Mouse (Mus musculus) spleen, postnatal 4 days (tissue): ENCODE data around the gene Fhit.
"Not testable (repeated sequence)": the region's sequence is repeated elsewhere in the genome, so short reads cannot be mapped to it uniquely, and the experiment has no call there.

Experiments used
- DNase-seq, 2 experiments: peaks; one replicate each; pipeline ENCODE4 v3.0.0; 2022; ENCODE audit warnings: low spot score in 2 of 2

Fhit gene

DNA sequence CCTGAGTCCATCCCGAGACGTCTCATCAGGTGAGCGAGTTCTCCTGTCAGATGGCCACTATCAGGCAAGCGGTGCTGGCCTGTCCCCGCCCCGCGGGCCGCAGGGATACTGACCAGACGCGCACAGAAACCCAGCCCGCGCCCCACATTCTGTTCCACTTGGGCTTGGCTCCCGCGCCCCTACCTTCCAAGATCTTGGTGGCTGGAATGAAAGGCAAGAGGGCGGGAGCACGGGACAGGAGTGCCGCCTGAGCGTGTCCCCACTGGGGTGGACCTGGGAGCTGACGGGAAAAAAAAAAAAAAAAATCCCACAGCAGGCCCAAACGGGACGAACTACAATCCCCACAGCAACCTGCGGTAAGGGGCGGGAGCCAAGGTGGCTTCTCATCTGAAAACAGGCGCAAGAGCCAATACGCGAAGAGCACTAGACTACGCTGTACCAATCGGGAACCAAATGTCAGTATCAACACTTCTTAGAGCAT is at the start of gene Fhit:
Gene Fhit (minus strand): TSS at position 285 of the 481 bp plus-strand sequence.
- peak; percentile 72 to 77 for DNase-seq

- DNase-seq = no peak
Measured at GRCm38 (mm10) chr14:11206786-11207185, 45.0 kb upstream of the Fhit start.

DNA sequence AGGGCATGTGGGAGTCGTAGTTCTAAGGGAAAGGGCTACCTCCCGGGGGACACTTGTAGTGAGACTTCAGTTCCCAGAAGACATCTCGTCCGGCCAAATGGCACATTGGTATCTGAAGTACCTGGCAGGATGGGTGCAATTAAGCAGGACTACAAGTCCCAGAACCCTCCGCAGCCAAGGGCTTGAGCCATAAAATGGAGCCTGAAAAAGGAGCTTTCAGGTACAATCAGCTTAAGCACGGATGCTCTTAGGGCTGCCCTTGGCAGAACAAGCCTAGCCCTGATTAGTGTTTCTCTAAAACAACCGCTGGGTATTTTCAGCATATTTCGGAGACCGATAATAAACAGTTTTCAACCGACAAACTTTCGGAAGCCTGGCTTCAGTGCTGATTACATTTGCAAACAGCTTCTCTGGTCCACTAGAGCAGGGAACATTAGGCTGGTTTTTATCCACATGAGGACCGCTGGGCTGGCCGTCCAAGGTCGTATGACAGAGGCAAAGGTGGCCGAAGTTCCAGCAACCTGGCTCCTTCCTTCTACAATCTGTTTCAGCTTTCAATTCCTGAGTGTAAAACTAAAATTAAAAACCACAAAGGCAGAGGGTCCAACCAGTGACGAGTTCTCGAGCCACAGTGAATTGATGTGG is 907 bp downstream of the Fhit start:
- peak; percentile 35 to 63 for DNase-seq

GRCm38 (mm10) chr14:11159641-11160040 is 2.2 kb downstream of the Fhit start:
- DNase-seq = no peak

DNA sequence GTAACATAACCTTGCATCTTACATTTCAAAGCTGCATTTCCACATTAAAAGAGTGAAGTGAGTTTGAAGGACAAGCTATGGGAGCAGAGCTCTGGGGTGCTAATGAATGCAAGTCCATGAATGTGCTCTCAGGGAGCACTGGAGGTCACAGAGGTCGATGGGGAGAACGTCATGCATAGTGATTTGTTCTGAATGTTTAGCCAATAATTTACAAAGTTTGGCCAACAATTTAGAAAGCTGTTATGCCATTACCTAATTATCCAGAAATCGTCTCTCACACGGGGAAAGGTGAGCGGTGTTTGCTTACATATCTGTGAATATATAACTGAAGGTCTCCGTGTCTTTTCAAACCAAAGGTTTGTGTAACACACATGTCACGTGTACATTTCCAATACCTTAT is 2.8 kb downstream of the Fhit start:
- DNase-seq = no peak

GRCm38 (mm10) chr14:11157741-11158140 is 4.1 kb downstream of the Fhit start:
- DNase-seq = no peak

DNA sequence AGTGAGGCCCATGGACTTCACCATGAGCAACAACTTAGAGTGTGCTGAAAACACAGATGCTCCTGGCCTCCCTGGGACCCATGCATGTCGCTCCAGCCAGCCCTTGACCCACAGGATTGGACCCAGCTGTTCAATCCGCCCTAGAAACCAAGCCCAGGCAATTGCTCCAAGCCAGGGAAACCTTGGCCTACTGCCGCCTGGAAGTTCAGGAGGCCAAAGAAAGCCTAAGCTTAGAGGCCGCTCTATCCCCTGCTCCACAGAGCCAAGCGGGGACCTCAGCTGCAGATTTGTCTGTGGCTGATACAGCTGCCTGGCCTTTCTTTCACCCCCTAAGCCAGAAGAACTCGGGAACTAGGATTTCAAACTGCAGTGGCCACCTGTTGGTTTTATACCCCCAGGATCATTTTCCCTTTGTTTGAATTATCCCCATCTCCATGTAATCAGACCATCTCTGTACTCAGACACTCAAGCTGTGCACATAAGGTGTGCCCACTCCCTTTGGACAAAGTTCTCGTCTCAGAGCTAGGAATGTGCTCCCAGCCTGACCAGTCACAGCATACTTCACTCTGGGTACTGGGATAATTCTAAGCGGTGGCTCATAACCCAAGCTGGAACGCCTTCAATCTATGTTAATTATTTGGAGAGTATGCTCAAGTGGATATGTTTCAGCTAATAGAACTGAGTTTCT is 10.1 kb downstream of the Fhit start:
- no peak for DNase-seq

- no peak for DNase-seq
Measured at GRCm38 (mm10) chr14:11133787-11134735, 27.8 kb downstream of the Fhit start.

DNA sequence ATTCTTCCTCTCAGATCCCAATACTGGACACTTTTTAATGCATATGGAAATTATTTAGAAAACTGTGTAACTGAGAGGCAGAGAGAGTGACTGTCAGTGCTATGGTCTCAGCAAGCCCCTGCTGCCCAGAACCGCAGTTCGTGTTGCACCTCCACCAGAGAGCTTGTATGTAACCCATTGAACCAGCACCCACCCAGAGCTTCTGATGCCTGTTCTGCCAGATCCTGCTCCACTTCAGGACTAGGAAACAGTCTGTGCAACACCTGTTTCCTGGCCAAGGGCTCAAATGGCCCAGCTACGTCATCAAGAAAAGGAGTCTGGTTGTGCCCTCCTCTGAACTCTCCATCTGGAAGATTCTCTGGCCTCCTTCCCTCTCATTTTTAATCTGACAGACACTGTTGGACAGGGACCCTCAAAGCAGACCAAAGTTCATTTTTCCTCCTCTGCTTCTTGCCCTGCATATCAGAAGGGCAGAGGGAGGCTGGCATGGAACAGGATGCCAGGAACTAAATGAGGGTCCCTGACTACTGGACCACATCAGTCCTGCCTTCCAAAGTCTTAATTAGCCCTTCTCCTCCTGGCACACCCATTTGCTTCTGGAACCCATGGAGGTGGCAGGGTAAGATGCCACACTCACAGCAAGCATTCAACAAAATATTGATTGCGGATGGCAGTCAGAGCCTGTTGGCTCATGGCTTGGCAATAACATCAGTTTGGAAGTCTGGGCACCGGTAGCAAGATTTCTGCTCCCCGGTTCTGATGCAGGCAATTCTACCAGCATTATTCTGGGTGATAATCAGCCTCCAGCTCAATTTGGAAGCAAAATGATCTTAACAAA is 29.0 kb downstream of the Fhit start:
- no peak for DNase-seq

GRCm38 (mm10) chr14:11125096-11125495 is 36.7 kb downstream of the Fhit start:
- DNase-seq = no peak

DNA sequence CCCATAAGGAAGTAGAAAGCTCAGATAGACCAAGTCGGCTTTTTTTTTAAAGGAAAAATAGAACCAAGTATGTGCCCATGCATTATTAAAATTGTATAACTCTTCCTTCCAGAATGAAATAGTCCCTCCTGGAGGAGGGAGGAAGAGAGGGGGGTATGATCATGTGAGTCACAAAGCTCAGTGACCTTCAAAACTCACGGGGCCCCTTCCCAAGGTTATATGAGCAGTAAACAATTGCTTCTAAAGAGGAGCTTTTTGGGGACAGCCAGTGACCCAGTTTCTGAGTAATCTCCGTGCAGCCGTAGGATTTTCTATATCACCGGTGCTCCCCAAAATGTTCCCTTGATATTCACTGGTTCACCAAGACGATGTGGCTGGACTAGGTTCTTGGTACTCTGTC is 42.8 kb downstream of the Fhit start:
- DNase-seq = no peak

GRCm38 (mm10) chr14:11085596-11085995 is 76.2 kb downstream of the Fhit start:
- DNase-seq = no peak

- no peak for DNase-seq
Measured at GRCm38 (mm10) chr14:11083946-11084345, 77.9 kb downstream of the Fhit start.

DNA sequence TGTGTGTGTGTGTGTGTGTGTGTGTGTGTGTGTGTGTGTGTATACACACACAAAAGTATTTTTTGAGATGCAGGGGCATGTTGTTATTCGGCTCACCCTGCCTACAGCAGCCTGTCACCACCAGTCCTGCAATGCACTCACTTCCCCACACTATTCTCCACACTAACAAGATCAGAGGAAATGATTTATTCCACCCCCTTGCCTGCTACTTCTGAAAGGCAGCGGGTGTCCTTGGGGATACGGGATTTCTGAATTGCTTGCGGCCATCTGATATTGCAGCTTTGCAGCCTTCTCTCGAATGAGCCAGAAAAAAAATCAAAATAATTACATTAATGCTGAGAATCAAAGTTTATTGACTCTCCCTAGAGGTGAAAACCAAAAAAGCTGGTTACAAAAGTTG is 78.4 kb downstream of the Fhit start:
- no peak for DNase-seq

DNA sequence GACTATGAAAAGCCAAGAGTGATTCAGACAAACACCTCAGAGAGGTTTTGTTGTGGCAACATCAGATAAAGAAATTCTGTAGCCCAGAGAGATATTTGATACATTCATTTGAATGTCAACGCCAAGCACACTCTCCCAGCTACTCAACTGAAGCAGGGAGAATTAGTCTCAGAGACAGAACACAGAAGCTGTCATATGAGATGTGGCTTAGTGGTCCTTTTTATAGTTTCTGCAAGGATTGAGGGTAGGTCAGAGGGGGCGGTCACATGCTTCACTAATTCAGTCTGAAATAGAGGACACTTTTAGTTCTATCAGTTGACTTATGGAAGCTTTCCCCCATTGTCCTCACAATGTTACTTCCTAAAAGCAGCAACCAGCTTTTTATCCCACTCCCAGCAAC is 98.2 kb downstream of the Fhit start:
- DNase-seq = no peak

GRCm38 (mm10) chr14:11060221-11060620 is 101.6 kb downstream of the Fhit start:
- no peak for DNase-seq

DNA sequence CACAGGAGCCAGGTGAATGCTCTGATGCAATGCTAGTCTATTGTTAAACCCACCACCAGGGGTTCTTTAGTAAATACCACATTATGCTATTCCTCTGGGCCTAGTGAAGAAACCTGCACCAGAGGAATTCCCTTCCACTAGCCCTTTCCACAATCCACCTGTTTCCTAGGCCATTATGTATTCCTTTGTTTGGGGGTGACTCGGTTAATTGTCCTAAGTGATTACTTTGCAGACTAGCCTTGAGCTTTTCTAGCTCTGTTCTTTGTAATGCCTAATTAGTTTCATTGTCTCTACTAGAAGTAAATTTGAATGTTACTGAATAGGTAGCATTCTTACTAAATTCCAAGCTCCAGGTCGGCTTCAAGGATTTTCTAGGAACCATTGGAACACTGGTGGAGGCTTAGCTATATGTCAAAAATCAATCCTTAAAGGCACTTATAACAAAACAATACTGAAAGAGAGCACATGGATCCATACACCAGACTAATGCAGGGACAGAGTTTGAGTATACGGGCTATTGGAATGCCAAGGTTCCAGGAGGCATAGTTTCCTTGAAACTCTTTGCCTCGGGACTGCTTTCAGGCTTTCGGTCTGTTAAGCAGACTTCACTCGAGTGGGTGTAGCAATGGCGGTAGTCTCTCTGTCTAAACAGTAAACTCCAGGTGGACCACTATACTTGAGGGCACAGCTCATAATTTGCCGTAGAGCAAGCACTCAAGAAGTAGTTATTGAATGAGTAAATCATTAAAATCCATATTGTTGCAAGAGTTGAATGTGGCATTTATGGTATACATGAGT is 122.1 kb downstream of the Fhit start:
- not testable (repeated sequence) for DNase-seq

DNA sequence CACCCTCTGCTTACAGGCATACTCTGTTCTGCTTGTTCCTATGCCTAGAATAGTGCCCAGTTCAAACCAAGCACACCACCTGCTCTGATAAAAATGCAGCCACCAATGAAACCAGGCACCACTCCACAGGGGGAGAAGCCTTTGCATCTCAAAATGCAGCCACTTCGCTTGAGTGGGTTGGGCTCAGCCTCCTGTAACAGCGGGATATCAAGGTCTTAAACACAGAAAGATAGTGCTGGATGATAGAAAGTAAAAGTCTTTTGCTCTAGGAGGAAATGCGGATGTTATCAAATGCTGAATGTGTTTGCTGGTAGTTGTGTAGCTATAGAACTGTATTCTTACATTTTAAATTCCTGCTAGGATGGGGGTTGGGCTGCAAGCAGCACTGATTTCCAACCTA is 140.4 kb downstream of the Fhit start:
- no peak for DNase-seq

GRCm38 (mm10) chr14:10978651-10979050 is 183.2 kb downstream of the Fhit start:
- no peak for DNase-seq

DNA sequence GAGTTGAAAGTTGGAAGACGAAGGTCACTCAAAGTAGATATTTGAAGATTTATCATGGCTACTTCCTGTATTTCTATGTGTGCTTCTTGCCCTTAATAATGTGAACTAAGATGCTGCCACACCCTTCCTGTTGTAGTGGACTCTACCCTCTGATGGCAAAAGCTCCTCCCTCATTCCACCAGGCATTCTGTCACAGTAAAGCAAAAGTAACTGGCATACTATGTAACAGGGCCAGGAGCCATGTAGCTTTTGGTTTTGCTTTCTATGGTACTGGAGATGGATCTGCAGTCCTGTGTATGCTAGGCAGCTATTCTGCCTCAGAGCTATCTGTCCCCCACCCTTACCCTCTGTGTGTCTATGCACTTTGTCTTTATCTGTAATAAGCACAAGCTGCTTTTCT is 220.2 kb downstream of the Fhit start:
- DNase-seq = no peak

GRCm38 (mm10) chr14:10933667-10934066 is 228.2 kb downstream of the Fhit start:
- DNase-seq = no peak
